ENCODE assay signal across 24 mouse cellular contexts in the genomic region with DNA sequence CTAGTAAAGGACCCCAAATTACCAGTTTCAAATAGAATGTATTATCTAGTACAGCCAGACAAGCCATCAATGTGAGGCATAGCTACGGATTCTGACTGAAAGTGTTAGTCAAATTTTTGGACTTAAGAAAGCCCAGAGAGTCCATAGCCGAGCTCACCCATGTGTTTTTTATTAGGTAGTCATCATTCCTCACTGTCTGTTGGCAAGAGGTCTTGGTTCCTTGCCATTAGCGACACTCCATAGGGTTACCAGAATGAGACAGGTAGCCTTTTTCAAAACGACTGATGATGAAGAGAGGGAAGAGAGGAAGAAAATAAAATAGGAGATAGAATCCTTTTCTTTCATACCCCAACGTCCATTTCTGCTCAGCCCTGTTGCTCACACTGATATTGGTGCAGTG.
DNase-seq lines count a peak whose midpoint lies in the region; ATAC-seq and TF ChIP-seq lines count a peak whose summit lies in the region.
"Had no signal": no experiment of that assay in that cellular context is flagged by ENCODE, and none has a peak within 500 bp of the region (broad histone marks: within the 10 kb centered on the region; RNA-seq: fewer than 3 reads in every experiment).

No protein-coding gene starts in this region.

- no peaks in the 10 kb centered on the region for H3K36me3 ChIP-seq in limb, embryonic 14.5 days (ENCODE audit: control insufficient read depth, insufficient read depth, low read length)
- no peaks in the 10 kb centered on the region for H3K36me3 ChIP-seq in limb, embryonic 10.5 days
- H3K36me3 ChIP-seq in intestine, postnatal 0 days (ENCODE audit: control insufficient read depth, insufficient read depth), result no peaks in the 10 kb centered on the region
- H3K36me3 ChIP-seq: embryonic facial prominence, embryonic 13.5 days; embryonic facial prominence, embryonic 15.5 days; forebrain, embryonic 15.5 days; G1E had no signal

- H3K9ac ChIP-seq in limb, embryonic 14.5 days (ENCODE audit: low read depth, low read length, severe bottlenecking), result no peak overlapping the region
- no peak overlapping the region for H3K9ac ChIP-seq in intestine, postnatal 0 days (ENCODE audit: low read depth, low read length)
- H3K9ac ChIP-seq: embryonic facial prominence, embryonic 13.5 days; embryonic facial prominence, embryonic 15.5 days; forebrain, embryonic 13.5 days; forebrain, embryonic 15.5 days; forebrain, postnatal 0 days had no signal

- ATAC-seq in limb, embryonic 14.5 days (ENCODE audit: low FRiP score, low read depth), result no peak
- no peak for ATAC-seq in intestine, postnatal 0 days
- ATAC-seq: CD4-positive, CD25-positive, alpha-beta regulatory T cell, adult 4 months; forebrain, embryonic 13.5 days; forebrain, embryonic 15.5 days; forebrain, postnatal 0 days had no signal

- DNase-seq in limb, embryonic 14.5 days (ENCODE audit: low spot score), result peak; percentile 18
- no peak for DNase-seq in limb, embryonic 10.5 days (ENCODE audit: low spot score)
- peak; percentile 79 for DNase-seq in NIH3T3 (ENCODE audit: low read depth)
- no peak for DNase-seq in lung, postnatal 10 days
- DNase-seq: adrenal gland, adult 2 months; adrenal gland, postnatal 10 days; adrenal gland, postnatal 25 days; B cell, adult 2 months; cerebellum, adult 11 months; cerebellum, adult 18-20 months; cerebellum, adult 8-10 months; cerebellum, adult 9-11 months; cerebellum, postnatal 14 days; cerebellum, postnatal 36 days; embryo, embryonic 11 days; forebrain, postnatal 0 days had no signal

- WGBS in limb, embryonic 14.5 days, result 45% methylated on average over 5 of the region's 5 CpGs
- 54% methylated on average over 5 of the region's 5 CpGs for WGBS in limb, embryonic 10.5 days
- WGBS in intestine, postnatal 0 days, result 86% methylated on average over 5 of the region's 5 CpGs

- no peaks in the 10 kb centered on the region for H3K27me3 ChIP-seq in limb, embryonic 14.5 days (ENCODE audit: control insufficient read depth, insufficient read depth, low read length)
- H3K27me3 ChIP-seq in limb, embryonic 10.5 days (ENCODE audit: low read depth, poor library complexity, severe bottlenecking), result no peaks in the 10 kb centered on the region
- H3K27me3 ChIP-seq in intestine, postnatal 0 days (replicated peaks; ENCODE audit: control insufficient read depth, insufficient read depth, low read length), result no peaks in the 10 kb centered on the region
- H3K27me3 ChIP-seq: CH12.LX; embryonic facial prominence, embryonic 13.5 days; embryonic facial prominence, embryonic 15.5 days; forebrain, embryonic 13.5 days; forebrain, embryonic 15.5 days had no signal

- H3K4me1 ChIP-seq in limb, embryonic 14.5 days (ENCODE audit: control insufficient read depth, insufficient read depth, low read length), result no peaks in the 10 kb centered on the region; the same call in 1 of the 2 replicates
- H3K4me1 ChIP-seq in limb, embryonic 10.5 days, result no peaks in the 10 kb centered on the region
- H3K4me1 ChIP-seq in intestine, postnatal 0 days (replicated peaks; ENCODE audit: control insufficient read depth, insufficient read depth, low read length), result no peaks in the 10 kb centered on the region
- H3K4me1 ChIP-seq: embryonic facial prominence, embryonic 13.5 days; embryonic facial prominence, embryonic 15.5 days had no signal

- no peak for TF ChIP-seq CTCF in intestine, postnatal 0 days (IDR thresholded peaks at IDR 0.05; ENCODE audit: low read depth)

- H3K4me3 ChIP-seq in limb, embryonic 14.5 days (replicated peaks; ENCODE audit: low read length), result no peak overlapping the region
- H3K4me3 ChIP-seq in limb, embryonic 10.5 days, result no peak overlapping the region
- no peak overlapping the region for H3K4me3 ChIP-seq in intestine, postnatal 0 days (ENCODE audit: low read depth, low read length)
- H3K4me3 ChIP-seq: embryonic facial prominence, embryonic 13.5 days; embryonic facial prominence, embryonic 15.5 days; forebrain, embryonic 13.5 days; forebrain, embryonic 15.5 days had no signal

- no peaks in the 10 kb centered on the region for H3K9me3 ChIP-seq in limb, embryonic 14.5 days (ENCODE audit: control insufficient read depth, low read length)
- no peaks in the 10 kb centered on the region for H3K9me3 ChIP-seq in limb, embryonic 10.5 days (replicated peaks)
- no peaks in the 10 kb centered on the region for H3K9me3 ChIP-seq in intestine, postnatal 0 days (ENCODE audit: control insufficient read depth)
- H3K9me3 ChIP-seq: embryonic facial prominence, embryonic 13.5 days; embryonic facial prominence, embryonic 15.5 days; forebrain, embryonic 13.5 days; forebrain, embryonic 15.5 days had no signal

- no peak for TF ChIP-seq POLR2A in limb, embryonic 14.5 days (IDR thresholded peaks at IDR 0.05; ENCODE audit: borderline replicate concordance, extremely low read depth, insufficient read depth, insufficient read length)

- H3K4me2 ChIP-seq in limb, embryonic 14.5 days (replicated peaks; ENCODE audit: low read depth, low read length, severe bottlenecking), result no peak overlapping the region
- H3K4me2 ChIP-seq in intestine, postnatal 0 days (replicated peaks; ENCODE audit: low read depth), result no peak overlapping the region
- H3K4me2 ChIP-seq: embryonic facial prominence, embryonic 13.5 days; embryonic facial prominence, embryonic 15.5 days; forebrain, embryonic 13.5 days; forebrain, embryonic 15.5 days had no signal

- H3K27ac ChIP-seq in limb, embryonic 14.5 days (replicated peaks; ENCODE audit: low read depth, low read length), result no peak overlapping the region
- no peak overlapping the region for H3K27ac ChIP-seq in limb, embryonic 10.5 days
- no peak overlapping the region for H3K27ac ChIP-seq in intestine, postnatal 0 days (ENCODE audit: low read depth, low read length)
- H3K27ac ChIP-seq: embryonic facial prominence, embryonic 13.5 days; embryonic facial prominence, embryonic 15.5 days; forebrain, embryonic 13.5 days; forebrain, embryonic 15.5 days had no signal

Comparison
In these comparisons a context has a peak if more than half of its experiments do, and no peak if none do; other contexts are left out.
1. DNase-seq: peak in limb, embryonic 14.5 days (single experiment) and NIH3T3 (single experiment); none in limb, embryonic 10.5 days (single experiment) and lung, postnatal 10 days (single experiment).